Mouse (Mus musculus) CD4-positive, CD25-positive, alpha-beta regulatory T cell, adult 2 months (primary cell): Measurements from ENCODE around the gene Nrxn3.

Source experiments
- DNase-seq: peaks from one replicate; pipeline ENCODE4 v3.0.0-alpha.2; 2012; ENCODE audit warnings: low read depth, low spot score

Nrxn3 gene

GRCm38 (mm10) chr12:90274621-90275236 is 1552.1 kb downstream of the Nrxn3 start:
- DNase-seq = no peak

- no peak for DNase-seq
Measured at GRCm38 (mm10) chr12:90281236-90281635, 1558.6 kb downstream of the Nrxn3 start.

GRCm38 (mm10) chr12:90283022-90283421 is 1560.3 kb downstream of the Nrxn3 start:
- no peak for DNase-seq

- DNase-seq = no peak
Measured at GRCm38 (mm10) chr12:90302671-90303070, 1580.0 kb downstream of the Nrxn3 start.

GRCm38 (mm10) chr12:90331806-90332205 is 1609.1 kb downstream of the Nrxn3 start:
- DNase-seq = no peak

GRCm38 (mm10) chr12:90332459-90332858 is 1609.8 kb downstream of the Nrxn3 start:
- DNase-seq = no peak

GRCm38 (mm10) chr12:90337496-90338228 is 1615.0 kb downstream of the Nrxn3 start:
- no peak for DNase-seq

GRCm38 (mm10) chr12:90338229-90338557 is 1615.5 kb downstream of the Nrxn3 start:
- DNase-seq = no peak
